18 mouse cellular contexts compared by ENCODE assay signal in genomic region chr9:100711665-100712064, GRCm38 (mm10).
DNase-seq lines count a peak whose midpoint lies in the region; ATAC-seq and TF ChIP-seq lines count a peak whose summit lies in the region.
"Had no signal": no experiment of that assay in that cellular context is flagged by ENCODE, and none has a peak within 500 bp of the region (broad histone marks: within the 10 kb centered on the region; RNA-seq: fewer than 3 reads in every experiment).

No protein-coding gene starts in this region.

- H3K27me3 ChIP-seq in liver, adult 2 months (ENCODE audit: control insufficient read depth, insufficient read depth, low read length): no peaks in the 10 kb centered on the region
- no peaks in the 10 kb centered on the region for H3K27me3 ChIP-seq in liver, embryonic 12.5 days (replicated peaks)
- H3K27me3 ChIP-seq in MEL (ENCODE audit: control insufficient read depth in 1 of 2, insufficient read depth in 2 of 2, low read length in 2 of 2): no peaks in the 10 kb centered on the region
- H3K27me3 ChIP-seq in hindbrain, embryonic 14.5 days (ENCODE audit: control insufficient read depth, insufficient read depth, low read length): no peaks in the 10 kb centered on the region
- H3K27me3 ChIP-seq: forebrain, embryonic 13.5 days; heart, embryonic 15.5 days; hindbrain, embryonic 15.5 days had no signal

- no peaks in the 10 kb centered on the region for H3K9me3 ChIP-seq in liver, embryonic 12.5 days (replicated peaks)
- H3K9me3 ChIP-seq in MEL (replicated peaks; ENCODE audit: insufficient read depth, low read length): no peaks in the 10 kb centered on the region
- H3K9me3 ChIP-seq in hindbrain, embryonic 14.5 days (ENCODE audit: control insufficient read depth, low read length): no peaks in the 10 kb centered on the region
- H3K9me3 ChIP-seq: embryonic facial prominence, embryonic 10.5 days; forebrain, embryonic 13.5 days; G1E; heart, embryonic 15.5 days; hindbrain, embryonic 15.5 days had no signal

- no peak for TF ChIP-seq CTCF in liver, adult 2 months (IDR thresholded peaks at IDR 0.05; ENCODE audit: low read depth, low read length)
- no peak for TF ChIP-seq CTCF in MEL (IDR thresholded peaks at IDR 0.05 in 2 of 3, conservative IDR thresholded peaks at IDR 0.05 in 1 of 3; ENCODE audit: control insufficient read depth in 1 of 3, insufficient read depth in 1 of 3, low read depth in 2 of 3, low read length in 3 of 3, poor library complexity in 1 of 3, severe bottlenecking in 1 of 3)

- H3K36me3 ChIP-seq in liver, adult 2 months (ENCODE audit: control insufficient read depth, insufficient read depth, low read length): no peaks in the 10 kb centered on the region; the same call in 1 of the 2 replicates
- H3K36me3 ChIP-seq in liver, embryonic 12.5 days: peaks cover 6% of the 10 kb centered on the region
- peaks cover 1 to 29% of the 10 kb centered on the region in 2 experiments; a peak in 3 of 4 replicates for H3K36me3 ChIP-seq in MEL (ENCODE audit: control insufficient read depth in 1 of 2, insufficient read depth in 2 of 2, low read length in 2 of 2)
- peaks cover 6% of the 10 kb centered on the region; the same call in 1 of the 2 replicates for H3K36me3 ChIP-seq in hindbrain, embryonic 14.5 days (replicated peaks; ENCODE audit: control insufficient read depth, insufficient read depth)
- H3K36me3 ChIP-seq: heart, embryonic 15.5 days; hindbrain, embryonic 15.5 days had no signal

- no peak overlapping the region for H3K4me2 ChIP-seq in liver, embryonic 12.5 days
- no peak overlapping the region for H3K4me2 ChIP-seq in hindbrain, embryonic 14.5 days (replicated peaks)
- H3K4me2 ChIP-seq: forebrain, embryonic 13.5 days; heart, embryonic 11.5 days; heart, embryonic 15.5 days; hindbrain, embryonic 15.5 days had no signal

- H3K79me2 ChIP-seq in liver, adult 2 months (ENCODE audit: control insufficient read depth, insufficient read depth, low read length): no peaks in the 10 kb centered on the region; the same call in 1 of the 2 replicates
- H3K79me2 ChIP-seq in MEL (ENCODE audit: control insufficient read depth, insufficient read depth, low read length, poor library complexity): peaks cover 10% of the 10 kb centered on the region

- DNase-seq in gastrocnemius, adult 18-20 months (ENCODE audit: low spot score): peak; percentile 41
- no peak for DNase-seq in gastrocnemius, postnatal 10 days
- peak; percentile 34 for DNase-seq in liver, adult 2 months (ENCODE audit: extremely low read depth, low read depth, low spot score)
- peak; percentile 42 for DNase-seq in MEL (ENCODE audit: low read depth, low spot score)
- DNase-seq in skeletal muscle tissue, adult 2 months (ENCODE audit: low read depth, low spot score): peak; percentile 30
- no peak for DNase-seq in urinary bladder, adult 18-20 months (ENCODE audit: low spot score in 2 of 2)
- no peak for DNase-seq in hindbrain, embryonic 14.5 days (ENCODE audit: low spot score)
- DNase-seq: adrenal gland, postnatal 10 days; gastrocnemius, postnatal 14 days; heart, adult 2 months; heart, postnatal 14 days had no signal

- no peak for TF ChIP-seq POLR2A in liver, adult 2 months (IDR thresholded peaks at IDR 0.05; ENCODE audit: extremely low read depth, insufficient read depth, low read length)
- TF ChIP-seq POLR2A in MEL (IDR thresholded peaks at IDR 0.05; ENCODE audit: control insufficient read depth in 1 of 2, insufficient read depth in 1 of 2, low read depth in 1 of 2, low read length in 2 of 2, poor library complexity in 1 of 2): no peak

- no peak for TF ChIP-seq RAD21 in MEL (IDR thresholded peaks at IDR 0.05; ENCODE audit: low read depth, low read length)

- H3K27ac ChIP-seq in liver, adult 2 months (replicated peaks; ENCODE audit: insufficient read depth, low read depth, low read length): no peak overlapping the region
- H3K27ac ChIP-seq in liver, embryonic 12.5 days: no peak overlapping the region
- no peak overlapping the region for H3K27ac ChIP-seq in MEL (ENCODE audit: control insufficient read depth, low read depth, low read length)
- H3K27ac ChIP-seq in hindbrain, embryonic 14.5 days: no peak overlapping the region
- H3K27ac ChIP-seq: embryonic facial prominence, embryonic 10.5 days; forebrain, embryonic 13.5 days; heart, adult 2 months; heart, embryonic 15.5 days; hindbrain, embryonic 15.5 days had no signal

- H3K9ac ChIP-seq in liver, adult 2 months (ENCODE audit: low read depth, low read length): no peak overlapping the region
- H3K9ac ChIP-seq in liver, embryonic 12.5 days: no peak overlapping the region
- no peak overlapping the region for H3K9ac ChIP-seq in MEL (ENCODE audit: control insufficient read depth, low read depth, low read length, poor library complexity, severe bottlenecking)
- no peak overlapping the region for H3K9ac ChIP-seq in hindbrain, embryonic 14.5 days
- H3K9ac ChIP-seq: forebrain, embryonic 13.5 days; heart, embryonic 15.5 days; hindbrain, embryonic 15.5 days had no signal

- no peak for ATAC-seq in liver, embryonic 12.5 days
- ATAC-seq in hindbrain, embryonic 14.5 days (ENCODE audit: low FRiP score): no peak
- ATAC-seq: forebrain, embryonic 13.5 days had no signal

- no peaks in the 10 kb centered on the region for H3K4me1 ChIP-seq in liver, adult 2 months (ENCODE audit: control insufficient read depth, insufficient read depth, low read length)
- no peaks in the 10 kb centered on the region for H3K4me1 ChIP-seq in liver, embryonic 12.5 days
- peaks cover 7 to 24% of the 10 kb centered on the region in 2 experiments for H3K4me1 ChIP-seq in MEL (ENCODE audit: control insufficient read depth in 1 of 2, insufficient read depth in 2 of 2, low read length in 2 of 2)
- no peaks in the 10 kb centered on the region for H3K4me1 ChIP-seq in hindbrain, embryonic 14.5 days (replicated peaks; ENCODE audit: control insufficient read depth, insufficient read depth, low read length)
- H3K4me1 ChIP-seq: embryonic facial prominence, embryonic 10.5 days had no signal

- peak in 1 of 2 experiments; percentile 10; a peak in 1 of 4 replicates for TF ChIP-seq EP300 in MEL (IDR thresholded peaks at IDR 0.05; ENCODE audit: low read depth in 1 of 2, low read length in 2 of 2)

- H3K4me3 ChIP-seq in liver, adult 2 months (ENCODE audit: insufficient read depth, low read depth, low read length): no peak overlapping the region
- no peak overlapping the region for H3K4me3 ChIP-seq in liver, embryonic 12.5 days
- H3K4me3 ChIP-seq in MEL (ENCODE audit: control insufficient read depth in 1 of 2, insufficient read depth in 1 of 2, low read depth in 2 of 2, low read length in 2 of 2): 0 out of 4 replicates have a peak overlapping the region, but pooled peaks of 1 of the 2 experiments have one; percentile 4
- no peak overlapping the region for H3K4me3 ChIP-seq in hindbrain, embryonic 14.5 days (replicated peaks; ENCODE audit: low read length)
- H3K4me3 ChIP-seq: embryonic facial prominence, embryonic 10.5 days; forebrain, embryonic 13.5 days; heart, adult 2 months; heart, embryonic 15.5 days; hindbrain, embryonic 15.5 days had no signal

- WGBS in liver, adult 2 months: 42% methylated on average over 2 of the region's 2 CpGs
- 56% methylated on average over 2 of the region's 2 CpGs for WGBS in liver, embryonic 12.5 days (ENCODE audit: insufficient replicate concordance)
- 86% methylated on average over 2 of the region's 2 CpGs for WGBS in hindbrain, embryonic 14.5 days

TF ChIP-seq in MEL, 35 proteins besides CTCF, POLR2A, EP300 and RAD21:
- TF ChIP-seq TBP (IDR thresholded peaks at IDR 0.05; ENCODE audit: low read depth, low read length): no peak
- TF ChIP-seq ETS1 (IDR thresholded peaks at IDR 0.05; ENCODE audit: low read depth, low read length): peak; percentile 83
- peak; percentile 52; the same call in 1 of the 2 replicates for TF ChIP-seq SIN3A (IDR thresholded peaks at IDR 0.05; ENCODE audit: low read length)
- 0 out of 2 replicates have a peak, but pooled peaks have one; percentile 28 for TF ChIP-seq CHD1 (IDR thresholded peaks at IDR 0.05; ENCODE audit: low read depth, low read length)

Comparison
In these comparisons a context has a peak if more than half of its experiments do, and no peak if none do; other contexts are left out.
1. DNase-seq: peak in gastrocnemius, adult 18-20 months (single experiment), liver, adult 2 months (single experiment), MEL (single experiment) and skeletal muscle tissue, adult 2 months (single experiment); none in gastrocnemius, postnatal 10 days (single experiment), urinary bladder, adult 18-20 months (0 of 2) and hindbrain, embryonic 14.5 days (single experiment).